Mouse (Mus musculus): ENCODE data around the gene Gramd1a.

Gramd1a gene

GRCm38 (mm10) chr7:31151301-31152241, 4.1 kb downstream of the Gramd1a start:
- in situ Hi-C loops (cut with MboI, MseI), result no loop called here

GRCm38 (mm10) chr7:31150566-31151300, 5.0 kb downstream of the Gramd1a start:
- in situ Hi-C loops (cut with MboI, MseI), result no loop called here

- in situ Hi-C loops (cut with MboI, MseI), result loop anchor here (5.0 kb wide), 1 partner anchor 108 kb away; the partner anchor contains the start of gene Fxyd5
These were observed 5.7 kb downstream of the Gramd1a start for GRCm38 (mm10) chr7:31149751-31150565.

- in situ Hi-C loops (cut with MboI, MseI), result loop anchor here (5.0 kb wide), 1 partner anchor 107 kb away; the partner anchor contains the start of gene Fxyd5
These were observed 6.4 kb downstream of the Gramd1a start for GRCm38 (mm10) chr7:31149271-31149670.

GRCm38 (mm10) chr7:31148756-31149155, 6.9 kb downstream of the Gramd1a start:
- in situ Hi-C loops (cut with MboI, MseI), result loop anchor here (5.0 kb wide), 1 partner anchor 106 kb away; the partner anchor contains the start of gene Fxyd5

- in situ Hi-C loops (cut with MboI, MseI), result loop anchor here (5.0 kb wide), 1 partner anchor 106 kb away; the partner anchor contains the start of gene Fxyd5
These were observed 7.6 kb downstream of the Gramd1a start for GRCm38 (mm10) chr7:31148086-31148485.

GRCm38 (mm10) chr7:31145596-31146160, 10.0 kb downstream of the Gramd1a start:
- in situ Hi-C loops (cut with MboI, MseI), result loop anchor here (5.0 kb wide), 1 partner anchor 103 kb away; the partner anchor contains the start of gene Fxyd5

- in situ Hi-C loops (cut with MboI, MseI), result loop anchor here (5.0 kb wide), 1 partner anchor 103 kb away; the partner anchor contains the start of gene Fxyd5
These were observed 10.8 kb downstream of the Gramd1a start for GRCm38 (mm10) chr7:31144886-31145285.

GRCm38 (mm10) chr7:31140941-31141340, 14.8 kb downstream of the Gramd1a start:
- in situ Hi-C loops (cut with MboI, MseI), result no loop called here

- in situ Hi-C loops (cut with MboI, MseI), result no loop called here
These were observed 15.4 kb downstream of the Gramd1a start for GRCm38 (mm10) chr7:31140302-31140701.

GRCm38 (mm10) chr7:31139765-31140164, 15.9 kb downstream of the Gramd1a start:
- in situ Hi-C loops (cut with MboI, MseI), result loop anchor here (5.0 kb wide), 1 partner anchor 38 kb away; no protein-coding TSS in a partner anchor

GRCm38 (mm10) chr7:31135717-31136116, 20.0 kb downstream of the Gramd1a start:
- in situ Hi-C loops (cut with MboI, MseI), result loop anchor here (5.0 kb wide), 1 partner anchor 42 kb away; no protein-coding TSS in a partner anchor

- in situ Hi-C loops (cut with MboI, MseI), result no loop called here
These were observed 23.8 kb downstream of the Gramd1a start for GRCm38 (mm10) chr7:31131866-31132265.

GRCm38 (mm10) chr7:31130841-31131240, 24.9 kb downstream of the Gramd1a start:
- in situ Hi-C loops (cut with MboI, MseI), result no loop called here

GRCm38 (mm10) chr7:31130197-31130596, 25.5 kb downstream of the Gramd1a start:
- in situ Hi-C loops (cut with MboI, MseI), result no loop called here

GRCm38 (mm10) chr7:31128157-31128705, 27.5 kb downstream of the Gramd1a start:
- in situ Hi-C loops (cut with MboI, MseI), result no loop called here

- in situ Hi-C loops (cut with MboI, MseI), result no loop called here
These were observed 28.6 kb downstream of the Gramd1a start, which contains the start of gene Scn1b for GRCm38 (mm10) chr7:31126851-31127724. Gene Scn1b (minus strand): TSS chr7:31127003.

- in situ Hi-C loops (cut with MboI, MseI), result no loop called here
These were observed 29.4 kb downstream of the Gramd1a start for GRCm38 (mm10) chr7:31126211-31126751.

- in situ Hi-C loops (cut with MboI, MseI), result no loop called here
These were observed 30.6 kb downstream of the Gramd1a start for GRCm38 (mm10) chr7:31125116-31125515.
